Mouse (Mus musculus) ES-E14 (cell line): ENCODE measurements around the gene Aak1. TPM values are rescaled to one million over a fixed set of nuclear protein-coding genes. Genes with fewer than 3 reads are reported as not detected.

Experiments used
- DNase-seq: peaks from one replicate; pipeline ENCODE4 v3.0.0-alpha.2; 2013; ENCODE audit warnings: low read depth, low spot score
- H3K27ac ChIP-seq: 2 replicates; pipeline ENCODE4 v1.5.1; 2012; ENCODE audit warnings: low read depth, mild to moderate bottlenecking, low read length, moderate library complexity, mixed read lengths; ENCODE audit not compliant: poor library complexity, insufficient read depth, severe bottlenecking
- H3K36me3 ChIP-seq: 2 replicates; pipeline ENCODE4 v1.6.1; 2012; ENCODE audit warnings: mild to moderate bottlenecking, low read length, moderate library complexity, mixed read lengths; ENCODE audit not compliant: control insufficient read depth, poor library complexity, insufficient read depth, severe bottlenecking
- H3K4me1 ChIP-seq, 2 experiments: fragments of 150-350 bp in 1 of 2; sonication (generic) in 1 of 2; 2 replicates each; pipeline ENCODE4 v1.6.1; 2012; ENCODE audit warnings: low read length in 2 of 2, mild to moderate bottlenecking in 1 of 2, mixed read lengths in 1 of 2; ENCODE audit not compliant: control insufficient read depth in 2 of 2, insufficient read depth in 2 of 2, poor library complexity in 1 of 2
- H3K4me3 ChIP-seq, 2 experiments: fragments of 150-350 bp in 1 of 2; sonication (generic) in 1 of 2; 2 replicates each; pipeline ENCODE4 v1.5.1; 2012; ENCODE audit warnings: low read length in 2 of 2, low read depth in 1 of 2, mild to moderate bottlenecking in 1 of 2, mixed read lengths in 1 of 2; ENCODE audit not compliant: insufficient read depth in 1 of 2, poor library complexity in 1 of 2, severe bottlenecking in 1 of 2
- H3K9ac ChIP-seq: 2 replicates; pipeline ENCODE4 v1.6.1; 2012; ENCODE audit warnings: low read depth, mild to moderate bottlenecking, low read length, mixed read lengths; ENCODE audit not compliant: poor library complexity, insufficient read depth, severe bottlenecking
- H3K9me3 ChIP-seq: fragments of 150-350 bp; sonication (generic); 2 replicates; pipeline ENCODE4 v1.6.1; 2012; ENCODE audit warnings: low read depth, mild to moderate bottlenecking, low read length; ENCODE audit not compliant: control insufficient read depth, insufficient read depth
- CHD2 ChIP-seq: IDR thresholded peaks from 2 replicates; pipeline ENCODE4 v1.6.1; 2014; ENCODE audit warnings: mild to moderate bottlenecking, low read depth, low read length, inconsistent platforms
- HCFC1 ChIP-seq: IDR thresholded peaks from 2 replicates; pipeline ENCODE4 v1.6.1; 2012; ENCODE audit warnings: low read length, inconsistent platforms, borderline replicate concordance; ENCODE audit not compliant: insufficient read depth
- MAFK ChIP-seq: IDR thresholded peaks from 2 replicates; pipeline ENCODE4 v1.6.1; 2014; ENCODE audit warnings: mild to moderate bottlenecking, low read depth, low read length, inconsistent platforms; ENCODE audit not compliant: insufficient read depth
- ZC3H11A ChIP-seq: IDR thresholded peaks from 2 replicates; pipeline ENCODE4 v1.6.1; 2012; ENCODE audit warnings: low read depth, mild to moderate bottlenecking, inconsistent platforms, low read length, borderline replicate concordance
- ZNF384 ChIP-seq: IDR thresholded peaks from 2 replicates; pipeline ENCODE4 v1.6.1; 2012; ENCODE audit warnings: low read depth, low read length, inconsistent platforms
- in situ Hi-C, 2 experiments: fragments of 600-800 bp; cut with MboI; formaldehyde crosslinking; loops; one replicate each; pipeline ENCODE4 v1.15.1; 2025; ENCODE audit warnings: low sequenced_read_pairs in 2 of 2, inconsistent platforms in 1 of 2; ENCODE audit not compliant: unreplicated experiment in 2 of 2
- total RNA-seq: library from RNA; depleted of rRNA; stranded (reverse); fragments of 300-350 nt; gene quantifications from 2 replicates; pipeline ENCODE4 v1.2.3, GENCODE M21; 2012

The Aak1 gene
- total RNA-seq, 1 experiment = 20.0 TPM

- DNase-seq = no peak
- no peak overlapping the region for H3K9ac ChIP-seq
- TF ChIP-seq HCFC1 (no peak), MAFK (no peak), CHD2 (no peak), ZNF384 (no peak)
- H3K27ac ChIP-seq = no peak overlapping the region
- H3K36me3 ChIP-seq = peaks cover 3% of the 10 kb centered on the region
- H3K4me1 ChIP-seq = no peaks in the 10 kb centered on the region
- no peaks in the 10 kb centered on the region for H3K9me3 ChIP-seq
- H3K4me3 ChIP-seq = no peak overlapping the region
- in situ Hi-C loops = no loop called here
Observed at GRCm38 (mm10) chr6:86992349-86992748, 143.0 kb downstream of the Aak1 start.

GRCm38 (mm10) chr6:86994254-86994653 is 144.9 kb downstream of the Aak1 start:
- Histone ChIP-seq H3K4me1 (no peaks in the 10 kb centered on the region), H3K9ac (no peak overlapping the region), H3K27ac (no peak overlapping the region), H3K4me3 (no peak overlapping the region), H3K36me3 (peaks cover 5% of the 10 kb centered on the region), H3K9me3 (no peaks in the 10 kb centered on the region)
- DNase-seq = no peak
- no peak for TF ChIP-seq CHD2
- in situ Hi-C loops = no loop called here

- in situ Hi-C loops = no loop called here
- Histone ChIP-seq H3K4me1 (no peaks in the 10 kb centered on the region), H3K36me3 (peaks cover 5% of the 10 kb centered on the region)
Observed at GRCm38 (mm10) chr6:86996629-86997307, 147.5 kb downstream of the Aak1 start.

GRCm38 (mm10) chr6:86997360-86997759 is 148.0 kb downstream of the Aak1 start:
- no peak for DNase-seq
- H3K9ac ChIP-seq = no peak overlapping the region
- H3K4me3 ChIP-seq = no peak overlapping the region
- H3K4me1 ChIP-seq = no peaks in the 10 kb centered on the region
- H3K9me3 ChIP-seq = no peaks in the 10 kb centered on the region
- in situ Hi-C loops = no loop called here
- no peak for TF ChIP-seq HCFC1
- TF ChIP-seq ZNF384 = no peak
- no peak for TF ChIP-seq ZC3H11A
- no peak for TF ChIP-seq CHD2
- no peak for TF ChIP-seq MAFK
- H3K27ac ChIP-seq = no peak overlapping the region
- H3K36me3 ChIP-seq = peaks cover 3% of the 10 kb centered on the region; the same call in 1 of the 2 replicates

More at GRCm38 (mm10) chr6:86996629-86997307, 147.5 kb downstream of the Aak1 start:
- DNase-seq = no peak
- no peak overlapping the region for H3K27ac ChIP-seq
- no peaks in the 10 kb centered on the region for H3K9me3 ChIP-seq
- H3K4me3 ChIP-seq = no peak overlapping the region
- TF ChIP-seq ZC3H11A = no peak
- TF ChIP-seq CHD2 = no peak
- TF ChIP-seq ZNF384 = no peak
- no peak for TF ChIP-seq MAFK
- TF ChIP-seq HCFC1 = no peak
- no peak overlapping the region for H3K9ac ChIP-seq

- peaks cover 0 to 3% of the 10 kb centered on the region in 2 experiments; a peak in 1 of 4 replicates for H3K4me1 ChIP-seq
- no peak overlapping the region for H3K4me3 ChIP-seq
- H3K9ac ChIP-seq = no peak overlapping the region
- in situ Hi-C loops = no loop called here
- H3K9me3 ChIP-seq = no peaks in the 10 kb centered on the region
- H3K36me3 ChIP-seq = peaks cover 3% of the 10 kb centered on the region; the same call in 1 of the 2 replicates
- H3K27ac ChIP-seq = no peak overlapping the region
- DNase-seq = no peak
- TF ChIP-seq MAFK = no peak
- TF ChIP-seq ZNF384 = no peak
- no peak for TF ChIP-seq ZC3H11A
- TF ChIP-seq CHD2 = no peak
- TF ChIP-seq HCFC1 = no peak
Observed at GRCm38 (mm10) chr6:87001995-87002394, 152.7 kb downstream of the Aak1 start.
